In genomic region chr15:50108913-50109312, GRCm38 (mm10) we compare ENCODE assay signal across 32 mouse cellular contexts.
DNase-seq lines count a peak whose midpoint lies in the region; ATAC-seq and TF ChIP-seq lines count a peak whose summit lies in the region.
"Had no signal": no experiment of that assay in that cellular context is flagged by ENCODE, and none has a peak within 500 bp of the region (broad histone marks: within the 10 kb centered on the region; RNA-seq: fewer than 3 reads in every experiment).

No protein-coding gene starts in this region.

- DNase-seq in frontal cortex, postnatal 14 days (ENCODE audit: low spot score in 2 of 2): no peak
- DNase-seq in lung, embryonic 14.5 days: peak; percentile 12
- DNase-seq in lung, adult 2 months: no peak
- no peak for DNase-seq in right cerebral cortex, postnatal 14 days
- DNase-seq in left cerebral cortex, postnatal 36 days (ENCODE audit: low spot score in 2 of 2): no peak
- DNase-seq in thymus, postnatal 36 days: no peak
- DNase-seq: adrenal gland, postnatal 14 days; cerebellum, adult 18-20 months; cerebellum, postnatal 10 days; forebrain, postnatal 0 days; gastrocnemius, postnatal 14 days; heart, postnatal 10 days; kidney, adult 11 months; kidney, postnatal 36 days; layer of hippocampus, postnatal 36 days; lung, adult 18-20 months; lung, postnatal 36 days; spleen, adult 18-20 months; thymus, postnatal 25 days had no signal

- WGBS in lung, embryonic 14.5 days: 66% methylated on average over 3 of the region's 3 CpGs
- 42% methylated on average over 3 of the region's 3 CpGs for WGBS in lung, adult 2 months

- H3K36me3 ChIP-seq in lung, embryonic 14.5 days (ENCODE audit: insufficient read depth): no peaks in the 10 kb centered on the region
- H3K36me3 ChIP-seq: embryonic facial prominence, embryonic 10.5 days; embryonic facial prominence, embryonic 15.5 days; forebrain, embryonic 12.5 days; G1E; heart, embryonic 13.5 days; hindbrain, embryonic 10.5 days; hindbrain, embryonic 15.5 days; kidney, embryonic 15.5 days; liver, embryonic 12.5 days; midbrain, embryonic 15.5 days had no signal

- H3K4me1 ChIP-seq in lung, embryonic 14.5 days (ENCODE audit: insufficient read depth): no peaks in the 10 kb centered on the region
- no peaks in the 10 kb centered on the region for H3K4me1 ChIP-seq in lung, adult 2 months (ENCODE audit: control insufficient read depth, insufficient read depth, low read length)
- H3K4me1 ChIP-seq: embryonic facial prominence, embryonic 10.5 days; embryonic facial prominence, embryonic 15.5 days; forebrain, embryonic 12.5 days; heart, embryonic 13.5 days; hindbrain, embryonic 10.5 days; hindbrain, embryonic 15.5 days; kidney, embryonic 15.5 days; liver, embryonic 12.5 days; midbrain, embryonic 15.5 days had no signal

- no peaks in the 10 kb centered on the region for H3K9me3 ChIP-seq in lung, embryonic 14.5 days (ENCODE audit: low read depth, low read length)
- H3K9me3 ChIP-seq: embryonic facial prominence, embryonic 10.5 days; embryonic facial prominence, embryonic 15.5 days; forebrain, embryonic 12.5 days; G1E; heart, embryonic 13.5 days; hindbrain, embryonic 10.5 days; hindbrain, embryonic 15.5 days; kidney, embryonic 15.5 days; liver, embryonic 12.5 days; midbrain, embryonic 15.5 days had no signal

- no peak for TF ChIP-seq POLR2A in lung, adult 2 months (IDR thresholded peaks at IDR 0.05; ENCODE audit: borderline replicate concordance, extremely low read depth, low read depth, low read length)

- intact Hi-C loops in left cerebral cortex, postnatal 36 days (cut with DNase I): no loop called here

- no peak overlapping the region for H3K27ac ChIP-seq in lung, embryonic 14.5 days (ENCODE audit: low read depth)
- H3K27ac ChIP-seq: embryonic facial prominence, embryonic 10.5 days; embryonic facial prominence, embryonic 15.5 days; forebrain, embryonic 12.5 days; heart, embryonic 13.5 days; hindbrain, embryonic 10.5 days; hindbrain, embryonic 15.5 days; kidney, embryonic 15.5 days; liver, embryonic 12.5 days; midbrain, embryonic 15.5 days had no signal

- no peak overlapping the region for H3K4me3 ChIP-seq in lung, embryonic 14.5 days (ENCODE audit: low read depth, low read length)
- H3K4me3 ChIP-seq in lung, adult 2 months (replicated peaks; ENCODE audit: extremely low read depth, low read depth, low read length): no peak overlapping the region
- H3K4me3 ChIP-seq: embryonic facial prominence, embryonic 10.5 days; embryonic facial prominence, embryonic 15.5 days; forebrain, embryonic 12.5 days; heart, embryonic 13.5 days; hindbrain, embryonic 10.5 days; hindbrain, embryonic 15.5 days; kidney, embryonic 15.5 days; liver, embryonic 12.5 days; midbrain, embryonic 15.5 days had no signal

- H3K9ac ChIP-seq in lung, embryonic 14.5 days: no peak overlapping the region
- H3K9ac ChIP-seq: embryonic facial prominence, embryonic 15.5 days; forebrain, embryonic 12.5 days; forebrain, postnatal 0 days; heart, embryonic 13.5 days; hindbrain, embryonic 15.5 days; kidney, embryonic 15.5 days; liver, embryonic 12.5 days; midbrain, embryonic 15.5 days had no signal

- H3K27me3 ChIP-seq in lung, embryonic 14.5 days (ENCODE audit: insufficient read depth, low read length): no peaks in the 10 kb centered on the region
- H3K27me3 ChIP-seq: embryonic facial prominence, embryonic 15.5 days; forebrain, embryonic 12.5 days; heart, embryonic 13.5 days; hindbrain, embryonic 15.5 days; kidney, embryonic 15.5 days; liver, embryonic 12.5 days; midbrain, embryonic 15.5 days had no signal

- TF ChIP-seq CTCF in lung, embryonic 14.5 days (IDR thresholded peaks at IDR 0.05; ENCODE audit: low read depth): no peak
- TF ChIP-seq CTCF in lung, adult 2 months (IDR thresholded peaks at IDR 0.05; ENCODE audit: insufficient read depth, low read length): no peak

- peak; percentile 44; the same call in 1 of the 2 replicates for ATAC-seq in frontal cortex, adult (ENCODE audit: low TSS enrichment)
- ATAC-seq in lung, embryonic 14.5 days (ENCODE audit: insufficient read depth): no peak; the same call in 1 of the 2 replicates
- peak; percentile 95 for ATAC-seq in granulocyte monocyte progenitor cell, adult 5-6 weeks (replicated peaks; ENCODE audit: poor library complexity, severe bottlenecking)
- ATAC-seq: forebrain, postnatal 0 days; inflammation-experienced regulatory T-cells, adult 6 months; liver, embryonic 12.5 days; midbrain, embryonic 15.5 days had no signal

- no peak overlapping the region for H3K4me2 ChIP-seq in lung, embryonic 14.5 days
- H3K4me2 ChIP-seq: embryonic facial prominence, embryonic 15.5 days; forebrain, embryonic 12.5 days; heart, embryonic 13.5 days; hindbrain, embryonic 15.5 days; kidney, embryonic 15.5 days; liver, embryonic 12.5 days; midbrain, embryonic 15.5 days had no signal
